Mouse (Mus musculus) skeletal muscle tissue, postnatal 0 days (tissue): ENCODE results near the gene Hbs1l. TPM values are rescaled to one million over a fixed set of nuclear protein-coding genes. Genes with fewer than 3 reads are reported as not detected.

ENCODE experiments used
- polyA plus RNA-seq: library from polyadenylated mRNA; unstranded; fragments of >200 nt; fragmentation: Nextera tagmentation; extraction: Ambion mirVana; gene quantifications from 2 replicates; pipeline ENCODE4 v1.2.1, GENCODE M21; 2015

The Hbs1l gene
- 52.3 TPM in 2 replicates for polyA plus RNA-seq

GRCm38 (mm10) chr10:21295759-21296621, at the start of gene Hbs1l:
TSS of gene Hbs1l (plus strand) at chr10:21295979.

GRCm38 (mm10) chr10:21376682-21377473, 81.1 kb downstream of the Hbs1l start, which contains the start of gene Aldh8a1:
TSS of gene Aldh8a1 (plus strand) at chr10:21377291.

Other genes starting within 250 kb of the Hbs1l start
- 1.1 and 1.4 TPM in 2 replicates for gene Myb, start 135.0 kb upstream of the Hbs1l start, polyA plus RNA-seq
- 0.06 TPM in 2 replicates for gene Aldh8a1, start 81.3 kb downstream of the Hbs1l start, polyA plus RNA-seq